Mouse (Mus musculus): ENCODE data around the gene Usp2. TPM values are rescaled to one million over a fixed set of nuclear protein-coding genes. Genes with fewer than 3 reads are reported as not detected.
A peak's percentile ranks its signal among the peaks of the same experiment; 100 is the strongest.

Gene Usp2
- polyA plus RNA-seq, 1 experiment from 2014 or later, result 18.6 TPM

- Histone ChIP-seq H3K36me3 (ENCODE audit: control insufficient read depth, insufficient read depth, low read length) (no peaks in the 10 kb centered on the region), H3K4me3 (ENCODE audit: low read length) (no peak overlapping the region), H3K9ac (ENCODE audit: low read depth, low read length) (no peak overlapping the region), H3K27me3 (replicated peaks; ENCODE audit: control insufficient read depth, insufficient read depth, low read length) (no peaks in the 10 kb centered on the region), H3K9me3 (ENCODE audit: control insufficient read depth, low read length) (no peaks in the 10 kb centered on the region), H3K4me2 (ENCODE audit: low read length) (no peak overlapping the region), H3K4me1 (ENCODE audit: control insufficient read depth, insufficient read depth, low read depth, low read length) (peaks cover 7% of the 10 kb centered on the region), H3K27ac (ENCODE audit: low read depth, low read length) (no peak overlapping the region)
- WGBS, result 27% methylated on average over 5 of the region's 5 CpGs
- no peak for ATAC-seq
Measured at GRCm38 (mm10) chr9:44125026-44125425, 58.2 kb downstream of the Usp2 start.

GRCm38 (mm10) chr9:44125546-44126428 is 59.0 kb downstream of the Usp2 start:
- no peak overlapping the region for H3K9ac ChIP-seq (ENCODE audit: low read depth, low read length)
- H3K36me3 ChIP-seq (ENCODE audit: control insufficient read depth, insufficient read depth, low read length), result no peaks in the 10 kb centered on the region
- no peaks in the 10 kb centered on the region; the same call in 1 of the 2 replicates for H3K27me3 ChIP-seq (replicated peaks; ENCODE audit: control insufficient read depth, insufficient read depth, low read length)
- H3K27ac ChIP-seq (ENCODE audit: low read depth, low read length), result no peak overlapping the region
- 24% methylated on average over 18 of the region's 18 CpGs for WGBS
- ATAC-seq, result peak; percentile 81
- H3K9me3 ChIP-seq (ENCODE audit: control insufficient read depth, low read length), result no peaks in the 10 kb centered on the region
- peak overlapping the region; percentile 38 for H3K4me2 ChIP-seq (ENCODE audit: low read length)
- no peak overlapping the region for H3K4me3 ChIP-seq (ENCODE audit: low read length)
- H3K4me1 ChIP-seq (ENCODE audit: control insufficient read depth, insufficient read depth, low read depth, low read length), result peaks cover 13% of the 10 kb centered on the region

DNA sequence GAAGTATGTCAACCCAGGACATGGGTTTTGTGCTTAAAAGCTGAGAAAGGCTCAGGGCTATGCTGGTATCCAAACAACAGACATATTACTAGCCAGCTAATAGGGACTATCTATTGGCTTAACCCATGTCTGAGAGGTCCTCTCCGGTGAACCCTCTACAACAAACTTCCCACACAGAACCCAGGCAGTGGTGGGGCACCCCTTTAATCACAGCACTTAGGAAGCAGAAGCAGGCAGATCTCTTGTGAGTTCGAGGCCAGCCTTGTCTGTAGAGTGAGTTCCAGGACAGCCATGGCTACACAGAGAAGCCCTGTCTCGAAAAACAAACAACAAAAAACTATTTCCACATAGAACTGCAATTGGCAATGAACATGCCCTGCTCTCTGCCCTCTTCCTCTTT is 59.9 kb downstream of the Usp2 start:
- Histone ChIP-seq H3K4me3 (ENCODE audit: low read length) (no peak overlapping the region), H3K4me1 (ENCODE audit: control insufficient read depth, insufficient read depth, low read depth, low read length) (peaks cover 13% of the 10 kb centered on the region), H3K36me3 (ENCODE audit: control insufficient read depth, insufficient read depth, low read length) (no peaks in the 10 kb centered on the region), H3K4me2 (ENCODE audit: low read length) (no peak overlapping the region), H3K9ac (ENCODE audit: low read depth, low read length) (no peak overlapping the region), H3K9me3 (ENCODE audit: control insufficient read depth, low read length) (no peaks in the 10 kb centered on the region), H3K27me3 (replicated peaks; ENCODE audit: control insufficient read depth, insufficient read depth, low read length) (peaks cover 4% of the 10 kb centered on the region; the same call in 1 of the 2 replicates), H3K27ac (ENCODE audit: low read depth, low read length) (no peak overlapping the region)
- no peak for ATAC-seq
- WGBS, result 87% methylated on average over 3 of the region's 3 CpGs

GRCm38 (mm10) chr9:44127351-44127801 is 60.6 kb downstream of the Usp2 start:
- Histone ChIP-seq H3K9me3 (ENCODE audit: control insufficient read depth, low read length) (no peaks in the 10 kb centered on the region), H3K9ac (ENCODE audit: low read depth, low read length) (no peak overlapping the region), H3K36me3 (ENCODE audit: control insufficient read depth, insufficient read depth, low read length) (no peaks in the 10 kb centered on the region), H3K4me1 (ENCODE audit: control insufficient read depth, insufficient read depth, low read depth, low read length) (peaks cover 13% of the 10 kb centered on the region), H3K27me3 (replicated peaks; ENCODE audit: control insufficient read depth, insufficient read depth, low read length) (peaks cover 6% of the 10 kb centered on the region; the same call in 1 of the 2 replicates), H3K27ac (ENCODE audit: low read depth, low read length) (no peak overlapping the region), H3K4me2 (ENCODE audit: low read length) (no peak overlapping the region), H3K4me3 (ENCODE audit: low read length) (no peak overlapping the region)
- ATAC-seq, result no peak
- WGBS, result 58% methylated on average over 3 of the region's 3 CpGs

DNA sequence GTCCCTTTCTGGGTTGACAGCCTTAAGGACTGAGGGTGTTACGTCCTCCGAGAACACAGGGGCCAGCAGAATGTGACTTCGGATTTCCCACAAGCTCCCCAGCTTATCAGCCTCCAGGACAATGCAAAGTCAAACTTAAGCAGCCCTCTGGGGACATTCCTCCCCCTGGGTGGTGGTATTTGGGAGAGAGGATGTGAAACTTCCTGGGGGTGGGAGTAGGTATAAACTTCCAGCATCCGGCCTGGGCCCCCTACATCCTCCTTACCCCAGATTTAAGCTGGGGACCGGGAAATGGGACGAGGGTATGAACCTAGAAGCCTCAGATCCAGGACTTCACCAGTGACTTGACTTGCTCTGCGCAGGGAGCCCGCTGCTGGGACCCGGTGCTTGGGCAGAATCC is 62.8 kb downstream of the Usp2 start:
- Histone ChIP-seq H3K4me2 (ENCODE audit: low read length) (peak overlapping the region; percentile 61), H3K9me3 (ENCODE audit: control insufficient read depth, low read length) (no peaks in the 10 kb centered on the region), H3K4me1 (ENCODE audit: control insufficient read depth, insufficient read depth, low read depth, low read length) (peaks cover 29% of the 10 kb centered on the region), H3K4me3 (ENCODE audit: low read length) (peak overlapping the region; percentile 34), H3K27me3 (replicated peaks; ENCODE audit: control insufficient read depth, insufficient read depth, low read length) (peaks cover 19% of the 10 kb centered on the region), H3K27ac (ENCODE audit: low read depth, low read length) (peak overlapping the region; percentile 14; the same call in 1 of the 2 replicates), H3K9ac (ENCODE audit: low read depth, low read length) (peak overlapping the region; percentile 57), H3K36me3 (ENCODE audit: control insufficient read depth, insufficient read depth, low read length) (no peaks in the 10 kb centered on the region)
- no peak for ATAC-seq
- 16% methylated on average over 9 of the region's 9 CpGs for WGBS

DNA sequence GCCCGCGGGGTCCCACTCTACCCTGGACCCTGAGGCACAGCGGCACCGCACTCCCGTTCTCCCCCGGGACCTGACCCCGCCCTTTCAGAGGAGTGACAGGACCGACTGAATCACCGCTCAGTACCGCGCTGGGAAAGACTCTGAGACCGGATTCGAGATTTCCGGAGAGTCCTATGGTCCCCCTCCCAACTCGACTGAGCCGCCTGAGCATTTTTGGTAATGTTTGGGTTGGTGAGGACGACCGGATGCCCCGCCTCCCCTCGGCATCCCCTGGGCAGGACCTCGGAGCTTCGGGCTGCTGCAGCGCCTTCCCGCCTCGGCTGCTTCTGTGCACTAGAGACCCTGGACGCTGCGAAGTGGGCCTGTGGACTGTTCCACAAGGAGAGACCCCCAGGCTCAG is 63.2 kb downstream of the Usp2 start:
- Histone ChIP-seq H3K9me3 (ENCODE audit: control insufficient read depth, low read length) (no peaks in the 10 kb centered on the region), H3K27me3 (replicated peaks; ENCODE audit: control insufficient read depth, insufficient read depth, low read length) (peaks cover 19% of the 10 kb centered on the region), H3K36me3 (ENCODE audit: control insufficient read depth, insufficient read depth, low read length) (no peaks in the 10 kb centered on the region), H3K4me2 (ENCODE audit: low read length) (peak overlapping the region; percentile 61), H3K4me1 (ENCODE audit: control insufficient read depth, insufficient read depth, low read depth, low read length) (peaks cover 33% of the 10 kb centered on the region), H3K27ac (ENCODE audit: low read depth, low read length) (peak overlapping the region; percentile 14; the same call in 1 of the 2 replicates), H3K9ac (ENCODE audit: low read depth, low read length) (peak overlapping the region; percentile 57), H3K4me3 (ENCODE audit: low read length) (peak overlapping the region; percentile 34)
- 0% methylated on average over 27 of the region's 27 CpGs for WGBS
- ATAC-seq, result no peak

GRCm38 (mm10) chr9:44130581-44131275 is 63.9 kb downstream of the Usp2 start:
- no peak for ATAC-seq
- H3K4me3 ChIP-seq (ENCODE audit: low read length), result no peak overlapping the region; the same call in 1 of the 2 replicates

GRCm38 (mm10) chr9:44131276-44131590 is 64.4 kb downstream of the Usp2 start:
- Histone ChIP-seq H3K9ac (ENCODE audit: low read depth, low read length) (no peak overlapping the region), H3K4me2 (ENCODE audit: low read length) (no peak overlapping the region), H3K4me1 (ENCODE audit: control insufficient read depth, insufficient read depth, low read depth, low read length) (peaks cover 42% of the 10 kb centered on the region), H3K9me3 (ENCODE audit: control insufficient read depth, low read length) (no peaks in the 10 kb centered on the region), H3K27ac (ENCODE audit: low read depth, low read length) (no peak overlapping the region), H3K4me3 (ENCODE audit: low read length) (no peak overlapping the region), H3K36me3 (ENCODE audit: control insufficient read depth, insufficient read depth, low read length) (no peaks in the 10 kb centered on the region), H3K27me3 (replicated peaks; ENCODE audit: control insufficient read depth, insufficient read depth, low read length) (peaks cover 25% of the 10 kb centered on the region)
- no peak for ATAC-seq
- 44% methylated on average over 7 of the region's 7 CpGs for WGBS

More at GRCm38 (mm10) chr9:44130581-44131275, 63.9 kb downstream of the Usp2 start:
- peak overlapping the region; percentile 61 for H3K4me2 ChIP-seq (ENCODE audit: low read length)
- 16% methylated on average over 19 of the region's 19 CpGs for WGBS
- H3K27ac ChIP-seq (ENCODE audit: low read depth, low read length), result no peak overlapping the region
- H3K9me3 ChIP-seq (ENCODE audit: control insufficient read depth, low read length), result no peaks in the 10 kb centered on the region
- H3K9ac ChIP-seq (ENCODE audit: low read depth, low read length), result peak overlapping the region; percentile 57
- H3K36me3 ChIP-seq (ENCODE audit: control insufficient read depth, insufficient read depth, low read length), result no peaks in the 10 kb centered on the region
- H3K4me1 ChIP-seq (ENCODE audit: control insufficient read depth, insufficient read depth, low read depth, low read length), result peaks cover 40% of the 10 kb centered on the region
- peaks cover 22% of the 10 kb centered on the region for H3K27me3 ChIP-seq (replicated peaks; ENCODE audit: control insufficient read depth, insufficient read depth, low read length)

DNA sequence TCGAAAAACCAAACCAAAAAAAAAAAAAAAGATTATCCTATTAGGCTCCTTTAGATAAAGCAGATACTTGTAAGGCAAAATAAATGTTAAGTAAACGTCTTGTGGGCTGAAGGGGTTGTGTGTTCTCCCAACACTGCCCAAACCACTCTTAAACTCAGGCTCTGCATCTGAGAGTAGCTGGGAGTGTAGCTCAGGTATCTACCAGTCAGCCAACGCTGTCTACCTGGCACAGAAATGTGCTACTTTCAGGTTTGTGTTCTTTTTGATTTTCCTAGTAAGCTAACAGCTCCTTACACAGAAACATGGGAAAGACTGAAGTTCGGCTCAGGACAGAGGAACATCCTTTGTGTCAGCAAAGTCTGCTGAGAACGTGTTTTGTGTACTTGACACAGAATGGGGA is 65.4 kb downstream of the Usp2 start:
- 70% methylated on average over 5 of the region's 5 CpGs for WGBS
- ATAC-seq, result no peak
- peaks cover 28% of the 10 kb centered on the region for H3K27me3 ChIP-seq (replicated peaks; ENCODE audit: control insufficient read depth, insufficient read depth, low read length)
- no peak overlapping the region for H3K27ac ChIP-seq (ENCODE audit: low read depth, low read length)
- no peaks in the 10 kb centered on the region for H3K36me3 ChIP-seq (ENCODE audit: control insufficient read depth, insufficient read depth, low read length)
- H3K4me1 ChIP-seq (ENCODE audit: control insufficient read depth, insufficient read depth, low read depth, low read length), result peaks cover 39% of the 10 kb centered on the region
- H3K9ac ChIP-seq (ENCODE audit: low read depth, low read length), result no peak overlapping the region
- H3K4me3 ChIP-seq (ENCODE audit: low read length), result no peak overlapping the region
- H3K9me3 ChIP-seq (ENCODE audit: control insufficient read depth, low read length), result no peaks in the 10 kb centered on the region
- no peak overlapping the region for H3K4me2 ChIP-seq (ENCODE audit: low read length)

Measured in hindbrain, embryonic 16.5 days (tissue).